Mouse (Mus musculus) stomach, postnatal 0 days (tissue): ENCODE measurements around the gene Rad51b.

ENCODE experiments used
- CTCF ChIP-seq: IDR thresholded peaks from 2 replicates; pipeline ENCODE4 v1.5.1; 2016; ENCODE audit warnings: antibody characterized with exemption, low read depth, mild to moderate bottlenecking, moderate library complexity
- EP300 ChIP-seq: optimal IDR thresholded peaks from 2 replicates; pipeline ENCODE3; 2016; ENCODE audit warnings: antibody characterized with exemption

DNA sequence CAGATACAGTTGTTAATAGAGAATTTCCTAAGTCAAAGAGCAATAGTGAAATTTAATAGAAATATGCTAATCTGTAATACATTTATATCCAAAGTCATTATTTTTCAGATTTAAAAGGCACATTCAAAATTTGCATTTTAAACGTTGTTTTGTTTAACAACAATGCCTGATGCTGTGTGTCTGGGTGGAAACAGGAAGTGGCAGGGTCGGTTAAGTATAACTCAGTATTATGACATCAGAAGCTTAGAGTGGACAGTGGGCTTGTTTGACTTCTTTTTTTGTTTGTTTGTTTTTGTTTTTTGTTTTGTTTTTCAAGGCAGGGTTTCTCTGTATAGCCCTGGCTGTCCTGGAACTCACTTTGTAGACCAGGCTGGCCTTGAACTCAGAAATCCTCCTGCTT, 147.6 kb downstream of the Rad51b start:
- TF ChIP-seq CTCF (no peak), EP300 (no peak)
